Mouse (Mus musculus): ENCODE data around the gene Tnpo3. TPM values are rescaled to one million over a fixed set of nuclear protein-coding genes. Genes with fewer than 3 reads are reported as not detected.
"Not testable (repeated sequence)": the region's sequence is repeated elsewhere in the genome, so short reads cannot be mapped to it uniquely, and the experiment has no call there.

Tnpo3 gene
- polyA plus RNA-seq, 1 experiment from 2014 or later = 38.3 TPM

- Histone ChIP-seq H3K4me2 (replicated peaks; ENCODE audit: low read depth, low read length) (no peak overlapping the region), H3K4me1 (ENCODE audit: insufficient read depth, low read depth, low read length) (no peaks in the 10 kb centered on the region), H3K27me3 (replicated peaks; ENCODE audit: insufficient read depth, low read length) (no peaks in the 10 kb centered on the region), H3K9me3 (ENCODE audit: low read length) (no peaks in the 10 kb centered on the region), H3K27ac (ENCODE audit: low read length) (no peak overlapping the region), H3K9ac (replicated peaks; ENCODE audit: low read depth) (no peak overlapping the region), H3K4me3 (ENCODE audit: low read depth, low read length) (no peak overlapping the region), H3K36me3 (ENCODE audit: insufficient read depth, low read length) (peaks cover 43% of the 10 kb centered on the region)
- 98% methylated on average over 3 of the region's 3 CpGs for WGBS
- no peak for ATAC-seq
- TF ChIP-seq CTCF (IDR thresholded peaks at IDR 0.05) = no peak
- no peak for TF ChIP-seq EP300 (IDR thresholded peaks at IDR 0.05)
- DNase-seq (ENCODE audit: low spot score) = no peak
These were observed 28.5 kb downstream of the Tnpo3 start for GRCm38 (mm10) chr6:29581202-29581601.

DNA sequence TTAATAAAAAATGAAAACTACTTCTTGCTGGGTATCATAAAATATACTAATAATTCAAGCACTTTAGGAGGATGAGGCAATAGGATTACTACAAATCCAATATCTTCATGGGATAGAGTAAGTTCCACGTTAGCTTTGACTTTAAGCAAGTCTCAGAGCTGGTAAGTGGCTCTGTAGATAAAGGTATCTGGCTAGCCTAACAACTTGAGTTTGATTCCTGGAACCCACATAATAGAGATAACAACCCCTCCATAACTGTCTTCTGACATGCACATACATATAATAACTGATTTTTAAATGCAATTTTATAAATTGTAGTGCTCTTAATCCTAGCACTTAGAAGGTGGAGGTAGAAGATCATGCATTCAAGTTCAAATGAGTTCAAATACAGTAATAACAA lies 28.9 kb downstream of the Tnpo3 start:
- H3K4me2 ChIP-seq (replicated peaks; ENCODE audit: low read depth, low read length) = no peak overlapping the region
- WGBS = 80% methylated on average over 1 of the region's 1 CpGs
- ATAC-seq = no peak
- no peak overlapping the region for H3K4me3 ChIP-seq (ENCODE audit: low read depth, low read length)
- H3K9me3 ChIP-seq (ENCODE audit: low read length) = no peaks in the 10 kb centered on the region
- DNase-seq (ENCODE audit: low spot score) = no peak
- no peaks in the 10 kb centered on the region for H3K4me1 ChIP-seq (ENCODE audit: insufficient read depth, low read depth, low read length)
- no peaks in the 10 kb centered on the region for H3K27me3 ChIP-seq (replicated peaks; ENCODE audit: insufficient read depth, low read length)
- H3K27ac ChIP-seq (ENCODE audit: low read length) = no peak overlapping the region
- H3K9ac ChIP-seq (replicated peaks; ENCODE audit: low read depth) = no peak overlapping the region
- TF ChIP-seq EP300 (IDR thresholded peaks at IDR 0.05) (no peak), CTCF (IDR thresholded peaks at IDR 0.05) (no peak)
- peaks cover 39% of the 10 kb centered on the region for H3K36me3 ChIP-seq (ENCODE audit: insufficient read depth, low read length)

DNA sequence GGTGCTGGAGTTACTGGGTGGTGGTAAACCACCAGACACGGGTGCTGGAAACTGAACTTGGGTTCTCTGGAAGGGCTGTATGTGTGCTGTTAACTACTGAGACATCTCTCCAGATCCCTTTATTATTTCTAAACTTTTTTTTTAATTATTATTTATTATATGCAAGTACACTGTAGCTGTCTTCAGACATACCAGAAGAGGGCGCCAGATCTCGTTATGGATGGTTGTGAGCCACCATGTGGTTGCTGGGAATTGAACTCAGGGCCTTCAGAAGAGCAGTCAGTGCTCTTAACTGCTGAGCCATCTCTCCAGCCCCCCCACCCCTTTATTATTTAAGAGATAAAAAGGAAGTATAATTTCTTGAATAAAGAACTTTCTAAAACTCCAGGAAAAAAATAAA lies 33.3 kb downstream of the Tnpo3 start:
- H3K9me3 ChIP-seq (ENCODE audit: low read length); DNase-seq (ENCODE audit: low spot score); H3K27ac ChIP-seq (ENCODE audit: low read length); H3K4me1 ChIP-seq (ENCODE audit: insufficient read depth, low read depth, low read length); ATAC-seq; H3K27me3 ChIP-seq (replicated peaks; ENCODE audit: insufficient read depth, low read length); H3K4me2 ChIP-seq (replicated peaks; ENCODE audit: low read depth, low read length); H3K4me3 ChIP-seq (ENCODE audit: low read depth, low read length); H3K9ac ChIP-seq (replicated peaks; ENCODE audit: low read depth): not testable (repeated sequence)
- TF ChIP-seq CTCF (IDR thresholded peaks at IDR 0.05) = peak; percentile 13; the same call in 1 of the 2 replicates
- WGBS = 87% methylated on average over 3 of the region's 3 CpGs
- H3K36me3 ChIP-seq (ENCODE audit: insufficient read depth, low read length) = peaks cover 33% of the 10 kb centered on the region

- ATAC-seq = no peak
- Histone ChIP-seq H3K27ac (ENCODE audit: low read length) (no peak overlapping the region), H3K9ac (replicated peaks; ENCODE audit: low read depth) (no peak overlapping the region), H3K36me3 (ENCODE audit: insufficient read depth, low read length) (peaks cover 34% of the 10 kb centered on the region; the same call in 1 of the 2 replicates), H3K27me3 (replicated peaks; ENCODE audit: insufficient read depth, low read length) (no peaks in the 10 kb centered on the region), H3K9me3 (ENCODE audit: low read length) (no peaks in the 10 kb centered on the region), H3K4me1 (ENCODE audit: insufficient read depth, low read depth, low read length) (no peaks in the 10 kb centered on the region), H3K4me2 (replicated peaks; ENCODE audit: low read depth, low read length) (no peak overlapping the region), H3K4me3 (ENCODE audit: low read depth, low read length) (no peak overlapping the region)
- no peak for TF ChIP-seq CTCF (IDR thresholded peaks at IDR 0.05)
- TF ChIP-seq EP300 (IDR thresholded peaks at IDR 0.05) = no peak
- no peak for DNase-seq (ENCODE audit: low spot score)
- WGBS = 99% methylated on average over 2 of the region's 2 CpGs
These were observed 52.6 kb downstream of the Tnpo3 start for GRCm38 (mm10) chr6:29557112-29557511.

DNA sequence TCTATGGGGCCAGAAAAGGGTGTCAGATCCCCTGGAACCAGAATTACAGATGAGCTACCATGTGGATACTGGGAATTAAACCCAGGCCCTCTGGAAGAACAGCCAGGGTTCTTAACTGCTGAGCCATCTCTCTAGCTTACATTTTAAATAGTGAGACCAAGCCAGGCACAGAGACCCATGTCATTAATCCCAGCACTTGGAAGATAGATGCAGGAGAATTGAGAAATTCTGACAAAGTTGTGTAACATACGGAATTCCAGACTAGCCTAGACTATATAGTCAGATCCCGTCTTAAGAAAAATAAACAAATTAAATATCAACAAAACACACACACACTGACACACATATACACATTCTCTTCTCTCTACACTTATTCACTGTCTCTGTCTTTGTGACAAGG lies 57.2 kb downstream of the Tnpo3 start:
- DNase-seq (ENCODE audit: low spot score) (peak; percentile 40), ATAC-seq (peak; percentile 38; the same call in 1 of the 2 replicates)
- Histone ChIP-seq H3K36me3 (ENCODE audit: insufficient read depth, low read length) (peaks cover 24% of the 10 kb centered on the region; the same call in 1 of the 2 replicates), H3K9me3 (ENCODE audit: low read length) (no peaks in the 10 kb centered on the region), H3K9ac (replicated peaks; ENCODE audit: low read depth) (no peak overlapping the region), H3K27ac (ENCODE audit: low read length) (no peak overlapping the region), H3K4me3 (ENCODE audit: low read depth, low read length) (no peak overlapping the region), H3K4me2 (replicated peaks; ENCODE audit: low read depth, low read length) (no peak overlapping the region), H3K4me1 (ENCODE audit: insufficient read depth, low read depth, low read length) (no peaks in the 10 kb centered on the region), H3K27me3 (replicated peaks; ENCODE audit: insufficient read depth, low read length) (no peaks in the 10 kb centered on the region)
- WGBS = 60% methylated on average over 2 of the region's 2 CpGs
- TF ChIP-seq CTCF (IDR thresholded peaks at IDR 0.05) = no peak
- no peak for TF ChIP-seq EP300 (IDR thresholded peaks at IDR 0.05)

- no peaks in the 10 kb centered on the region for H3K27me3 ChIP-seq (replicated peaks; ENCODE audit: insufficient read depth, low read length)
- DNase-seq (ENCODE audit: low spot score) (no peak), ATAC-seq (no peak)
- no peak overlapping the region for H3K4me2 ChIP-seq (replicated peaks; ENCODE audit: low read depth, low read length)
- peaks cover 25% of the 10 kb centered on the region for H3K36me3 ChIP-seq (ENCODE audit: insufficient read depth, low read length)
- no peaks in the 10 kb centered on the region for H3K4me1 ChIP-seq (ENCODE audit: insufficient read depth, low read depth, low read length)
- no peak overlapping the region for H3K9ac ChIP-seq (replicated peaks; ENCODE audit: low read depth)
- no peak overlapping the region for H3K4me3 ChIP-seq (ENCODE audit: low read depth, low read length)
- 95% methylated on average over 1 of the region's 1 CpGs for WGBS
- no peak overlapping the region for H3K27ac ChIP-seq (ENCODE audit: low read length)
- H3K9me3 ChIP-seq (ENCODE audit: low read length) = no peaks in the 10 kb centered on the region
- no peak for TF ChIP-seq EP300 (IDR thresholded peaks at IDR 0.05)
- TF ChIP-seq CTCF (IDR thresholded peaks at IDR 0.05) = no peak
These were observed 61.6 kb downstream of the Tnpo3 start for GRCm38 (mm10) chr6:29548086-29548485.

- no peaks in the 10 kb centered on the region for H3K27me3 ChIP-seq (replicated peaks; ENCODE audit: insufficient read depth, low read length)
- TF ChIP-seq EP300 (IDR thresholded peaks at IDR 0.05) (no peak), CTCF (IDR thresholded peaks at IDR 0.05) (no peak)
- no peaks in the 10 kb centered on the region for H3K9me3 ChIP-seq (ENCODE audit: low read length)
- H3K9ac ChIP-seq (replicated peaks; ENCODE audit: low read depth) = no peak overlapping the region
- peaks cover 30% of the 10 kb centered on the region for H3K36me3 ChIP-seq (ENCODE audit: insufficient read depth, low read length)
- ATAC-seq = no peak
- H3K4me3 ChIP-seq (ENCODE audit: low read depth, low read length) = no peak overlapping the region
- H3K27ac ChIP-seq (ENCODE audit: low read length) = no peak overlapping the region
- no peak overlapping the region for H3K4me2 ChIP-seq (replicated peaks; ENCODE audit: low read depth, low read length)
- H3K4me1 ChIP-seq (ENCODE audit: insufficient read depth, low read depth, low read length) = no peaks in the 10 kb centered on the region
- no peak for DNase-seq (ENCODE audit: low spot score)
These were observed 62.1 kb downstream of the Tnpo3 start for GRCm38 (mm10) chr6:29547582-29547981.
